Mouse (Mus musculus) liver, embryonic 14.5 days (tissue): ENCODE results near the gene Lime1. TPM values are rescaled to one million over a fixed set of nuclear protein-coding genes. Genes with fewer than 3 reads are reported as not detected.

ENCODE experiments used
- ATAC-seq: fragments of 200-750 bp; cut with Nextera tagmentation; 2 replicates; pipeline ENCODE4 v1.8.0; 2017; ENCODE audit warnings: moderate number of reproducible peaks, mild to moderate bottlenecking, moderate library complexity; ENCODE audit not compliant: insufficient read depth
- DNase-seq, 3 experiments: peaks; one replicate each; pipeline ENCODE4 v3.0.0-alpha.2; 2012 to 2013; ENCODE audit warnings: low read depth in 3 of 3, low spot score in 3 of 3
- H3K27ac ChIP-seq: fragments of 300-500 bp; sonication (generic); 2 replicates; pipeline ENCODE4 v1.5.1; 2014; ENCODE audit warnings: moderate library complexity, mild to moderate bottlenecking, control low read depth, inconsistent platforms
- H3K27me3 ChIP-seq: fragments of 300-500 bp; sonication (generic); 2 replicates; pipeline ENCODE4 v1.6.1; 2014; ENCODE audit warnings: mild to moderate bottlenecking, low read length, moderate library complexity; ENCODE audit not compliant: control insufficient read depth, insufficient read depth
- H3K36me3 ChIP-seq: fragments of 300-500 bp; sonication (generic); replicated peaks from 2 replicates; pipeline ENCODE4 v1.6.1; 2014; ENCODE audit warnings: low read depth; ENCODE audit not compliant: control insufficient read depth, insufficient read depth
- H3K4me1 ChIP-seq, 2 experiments: fragments of 200-500 bp in 1 of 2; fragments of 300-500 bp in 1 of 2; sonication (generic) in 1 of 2; replicated peaks; 2 replicates each; pipeline ENCODE4 v1.6.1; 2012 to 2014; ENCODE audit warnings: antibody characterized with exemption in 1 of 2, inconsistent platforms in 1 of 2, low read length in 1 of 2; ENCODE audit not compliant: control insufficient read depth in 2 of 2, insufficient read depth in 2 of 2
- H3K4me2 ChIP-seq: fragments of 300-500 bp; sonication (generic); 2 replicates; pipeline ENCODE4 v1.6.1; 2014; ENCODE audit warnings: low read depth, mild to moderate bottlenecking, control low read depth, moderate library complexity
- H3K4me3 ChIP-seq, 2 experiments: fragments of 200-500 bp in 1 of 2; fragments of 300-500 bp in 1 of 2; sonication (generic) in 1 of 2; 2 replicates each; pipeline ENCODE4 v1.5.1; 2012 to 2014; ENCODE audit warnings: low read depth in 2 of 2, low read length in 2 of 2, mild to moderate bottlenecking in 2 of 2, control low read depth in 1 of 2, inconsistent platforms in 1 of 2, moderate library complexity in 1 of 2; ENCODE audit not compliant: insufficient read depth in 1 of 2
- H3K9ac ChIP-seq: fragments of 300-500 bp; sonication (generic); replicated peaks from 2 replicates; pipeline ENCODE4 v1.6.1; 2014; ENCODE audit warnings: mild to moderate bottlenecking, control low read depth, moderate library complexity
- H3K9me3 ChIP-seq: fragments of 300-500 bp; sonication (generic); 2 replicates; pipeline ENCODE4 v1.6.1; 2016; ENCODE audit warnings: low read length, mixed read lengths; ENCODE audit not compliant: control insufficient read depth
- CTCF ChIP-seq: IDR thresholded peaks from 2 replicates; pipeline ENCODE4 v1.5.1; 2016; ENCODE audit warnings: antibody characterized with exemption, low read depth, control low read depth
- EP300 ChIP-seq: IDR thresholded peaks from 2 replicates; pipeline ENCODE4 v1.6.1; 2016; ENCODE audit warnings: antibody characterized with exemption, low read depth
- WGBS: fragments of 180-500 bp; shearing (Covaris S2); extraction: QIAGEN DNeasy Blood & Tissue Kit; methylation state at CpG from one replicate; pipeline ENCODE4 v1.1.7; 2014; ENCODE audit not compliant: insufficient replicate concordance; 5-methylcytosine and 5-hydroxymethylcytosine counted together
- polyA plus RNA-seq, 2 experiments: library from polyadenylated mRNA; depleted of rRNA in 1 of 2; stranded (reverse) in 1 of 2; unstranded in 1 of 2; fragments of >200 nt; fragmentation: Nextera tagmentation in 1 of 2; extraction: Ambion mirVana in 1 of 2; gene quantifications; 2 replicates each; pipeline versions ENCODE4 v1.2.1 to v1.2.3; 2012 to 2014

The Lime1 gene
- polyA plus RNA-seq, 2 experiments: 4.7 to 10.9 TPM

DNA sequence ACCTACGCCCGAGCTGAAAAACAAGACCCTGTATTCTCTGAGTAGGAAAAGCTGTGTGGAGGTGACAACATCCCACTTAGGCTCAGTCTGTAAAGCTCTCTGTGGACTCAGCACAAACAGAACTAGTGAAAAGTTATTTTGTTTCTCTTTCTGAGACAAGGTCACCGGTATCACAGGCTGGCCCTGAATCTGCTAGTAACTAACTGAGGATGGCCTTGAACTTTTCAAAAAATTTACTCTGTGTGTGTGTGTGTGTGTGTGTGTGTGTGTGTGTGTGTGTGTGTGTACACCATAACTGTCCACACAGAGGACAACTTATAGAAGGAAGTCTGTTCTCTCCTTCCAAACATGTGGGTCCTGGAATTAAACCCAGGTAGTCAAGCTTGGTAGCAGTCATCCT, 14.2 kb downstream of the Lime1 start:
- no peak for DNase-seq
- no peaks in the 10 kb centered on the region for H3K27me3 ChIP-seq
- H3K9ac ChIP-seq: no peak overlapping the region
- peaks cover 10% of the 10 kb centered on the region for H3K36me3 ChIP-seq
- no peak for ATAC-seq
- H3K27ac ChIP-seq: no peak overlapping the region
- H3K4me1 ChIP-seq: no peaks in the 10 kb centered on the region
- no peak overlapping the region for H3K4me3 ChIP-seq
- no peak overlapping the region for H3K4me2 ChIP-seq
- 88% methylated on average over 3 of the region's 3 CpGs for WGBS
- TF ChIP-seq CTCF (no peak), EP300 (no peak)
- H3K9me3 ChIP-seq: no peaks in the 10 kb centered on the region

DNA sequence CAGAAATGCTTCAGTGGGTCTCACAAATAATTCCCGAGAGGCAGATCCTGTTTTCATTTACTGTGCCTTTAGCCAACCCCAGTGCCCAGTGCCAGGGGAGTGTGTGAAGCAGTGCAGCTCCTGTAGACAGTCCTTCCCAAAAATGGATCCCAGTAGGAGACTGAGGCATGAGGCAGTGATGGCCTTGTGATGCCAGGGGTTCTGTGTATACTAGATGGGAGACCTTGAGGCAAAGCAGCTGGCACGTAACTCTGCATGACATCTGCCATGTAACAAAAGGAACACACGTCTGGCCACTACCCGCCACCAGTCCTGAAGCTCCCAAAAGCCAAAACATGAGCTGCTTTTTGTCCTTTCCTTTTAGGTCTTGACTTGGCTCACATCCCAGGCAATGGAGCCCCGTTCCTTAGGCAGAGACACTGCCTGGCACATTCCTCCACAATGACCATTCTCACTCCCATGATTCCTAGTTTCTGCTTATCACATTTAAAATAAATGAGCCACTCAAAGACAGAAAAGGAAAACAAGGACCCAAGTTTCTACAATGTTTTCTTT, 17.4 kb downstream of the Lime1 start:
- 0 out of 4 replicates have a peak, but pooled peaks cover 0 to 3% of the 10 kb centered on the region in 2 experiments for H3K4me1 ChIP-seq
- H3K4me3 ChIP-seq: no peak overlapping the region
- H3K4me2 ChIP-seq: no peak overlapping the region
- TF ChIP-seq CTCF (no peak), EP300 (no peak)
- ATAC-seq: no peak
- WGBS: 78% methylated on average over 5 of the region's 5 CpGs
- H3K36me3 ChIP-seq: no peaks in the 10 kb centered on the region; the same call in none of the 2 replicates
- no peak overlapping the region for H3K27ac ChIP-seq
- H3K9me3 ChIP-seq: no peaks in the 10 kb centered on the region
- no peak for DNase-seq
- H3K27me3 ChIP-seq: no peaks in the 10 kb centered on the region
- no peak overlapping the region for H3K9ac ChIP-seq

DNA sequence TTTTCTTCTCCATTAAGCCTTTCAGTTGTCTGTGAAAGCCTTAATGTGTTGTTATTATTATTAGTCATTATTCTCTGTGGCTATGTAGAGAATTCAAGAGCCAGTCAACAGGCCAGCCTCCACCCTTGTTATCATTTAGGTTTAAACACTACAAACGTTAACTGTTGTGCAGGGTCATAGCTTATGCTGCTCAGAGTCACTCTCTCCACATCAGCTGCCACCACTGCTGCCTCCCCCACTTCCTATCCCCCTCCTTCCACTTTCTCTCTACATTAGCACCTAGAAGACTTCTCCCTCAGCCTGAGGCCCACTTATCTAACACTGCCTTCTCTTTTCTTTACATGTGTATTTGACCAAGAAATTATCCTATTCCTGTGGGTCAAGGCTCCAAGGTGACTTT, 21.6 kb downstream of the Lime1 start:
- Histone ChIP-seq H3K4me1 (peaks cover 0 to 6% of the 10 kb centered on the region in 2 experiments; a peak in 2 of 4 replicates), H3K9me3 (no peaks in the 10 kb centered on the region), H3K9ac (no peak overlapping the region), H3K36me3 (no peaks in the 10 kb centered on the region; the same call in 1 of the 2 replicates), H3K27me3 (no peaks in the 10 kb centered on the region), H3K4me3 (no peak overlapping the region), H3K4me2 (no peak overlapping the region), H3K27ac (no peak overlapping the region)
- 0 out of 2 replicates have a peak, but pooled peaks have one; percentile 18 for ATAC-seq
- DNase-seq: no peak
- TF ChIP-seq CTCF (no peak), EP300 (no peak)
- 0% methylated on average over 1 of the region's 1 CpGs for WGBS

DNA sequence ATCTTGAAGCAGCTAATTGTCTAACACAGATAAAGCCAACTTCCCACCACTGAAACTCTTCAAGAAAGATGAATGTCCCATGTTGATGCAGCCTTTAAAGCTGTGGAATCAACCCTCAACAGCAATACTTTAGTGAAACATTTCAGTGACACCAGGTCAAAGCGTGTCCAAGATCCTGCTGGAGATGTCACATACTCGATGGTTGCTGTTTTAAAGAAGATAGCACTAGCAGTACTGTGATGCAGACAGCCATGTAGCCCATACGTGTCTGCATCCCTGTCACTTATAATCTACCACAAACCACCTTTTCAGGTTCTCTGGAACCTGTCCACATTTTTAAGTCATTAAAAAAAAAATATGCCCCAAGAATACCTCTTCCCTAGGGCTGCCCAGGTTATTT, 23.8 kb downstream of the Lime1 start:
- 53% methylated on average over 3 of the region's 3 CpGs for WGBS

DNA sequence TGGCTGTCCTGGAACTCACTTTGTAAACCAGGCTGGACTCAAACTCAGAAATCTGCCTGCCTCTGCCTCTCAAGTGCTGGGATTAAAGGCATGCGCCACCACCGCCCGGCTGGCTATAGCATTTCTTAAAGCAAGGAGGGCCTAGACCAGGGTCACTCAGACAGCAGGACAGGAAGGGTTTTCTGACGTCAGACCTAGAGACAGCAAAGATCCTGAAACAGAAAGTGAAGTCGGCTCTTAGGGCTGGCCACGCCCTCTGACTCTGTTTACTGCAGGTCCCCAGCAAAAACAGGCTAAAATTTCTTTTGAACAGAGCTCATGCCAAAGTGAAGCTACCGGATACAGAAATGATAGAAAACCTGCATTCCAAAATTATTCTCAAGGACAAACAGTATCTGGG, 29.8 kb downstream of the Lime1 start:
- no peak overlapping the region for H3K9ac ChIP-seq
- ATAC-seq (no peak), DNase-seq (no peak)
- TF ChIP-seq EP300 (no peak), CTCF (no peak)
- H3K27ac ChIP-seq: no peak overlapping the region
- no peaks in the 10 kb centered on the region for H3K9me3 ChIP-seq
- 72% methylated on average over 7 of the region's 7 CpGs for WGBS
- no peak overlapping the region for H3K4me2 ChIP-seq
- H3K4me1 ChIP-seq: no peaks in the 10 kb centered on the region
- H3K27me3 ChIP-seq: no peaks in the 10 kb centered on the region
- H3K36me3 ChIP-seq: peaks cover 11% of the 10 kb centered on the region; the same call in 1 of the 2 replicates
- H3K4me3 ChIP-seq: no peak overlapping the region

More for the DNA sequence above, 23.8 kb downstream of the Lime1 start:
- TF ChIP-seq CTCF: no peak
- TF ChIP-seq EP300: no peak
- DNase-seq: no peak
- Histone ChIP-seq H3K27ac (no peak overlapping the region), H3K27me3 (no peaks in the 10 kb centered on the region), H3K4me3 (no peak overlapping the region), H3K9ac (no peak overlapping the region), H3K9me3 (no peaks in the 10 kb centered on the region), H3K4me2 (no peak overlapping the region), H3K4me1 (peaks cover 0 to 6% of the 10 kb centered on the region in 2 experiments; a peak in 2 of 4 replicates), H3K36me3 (peaks cover 2% of the 10 kb centered on the region; the same call in 1 of the 2 replicates)
- ATAC-seq: no peak
